Mouse (Mus musculus) common myeloid progenitor, adult 5-6 weeks (primary cell): Measurements from ENCODE around the gene Cacng8. TPM values are rescaled to one million over a fixed set of nuclear protein-coding genes. Genes with fewer than 3 reads are reported as not detected.

ENCODE experiments used
- ATAC-seq: replicated peaks from 2 replicates; pipeline ENCODE4 v1.8.0; 2016; ENCODE audit warnings: low read depth, mild to moderate bottlenecking, moderate TSS enrichment, inconsistent platforms; ENCODE audit not compliant: poor library complexity, severe bottlenecking
- total RNA-seq: library from RNA; stranded (forward); fragments of 200-1000, 187-1606 nt; gene quantifications from 2 replicates; pipeline ENCODE4 v1.2.3, GENCODE M21; 2017

Cacng8 gene
- not detected in 2 replicates for total RNA-seq

DNA sequence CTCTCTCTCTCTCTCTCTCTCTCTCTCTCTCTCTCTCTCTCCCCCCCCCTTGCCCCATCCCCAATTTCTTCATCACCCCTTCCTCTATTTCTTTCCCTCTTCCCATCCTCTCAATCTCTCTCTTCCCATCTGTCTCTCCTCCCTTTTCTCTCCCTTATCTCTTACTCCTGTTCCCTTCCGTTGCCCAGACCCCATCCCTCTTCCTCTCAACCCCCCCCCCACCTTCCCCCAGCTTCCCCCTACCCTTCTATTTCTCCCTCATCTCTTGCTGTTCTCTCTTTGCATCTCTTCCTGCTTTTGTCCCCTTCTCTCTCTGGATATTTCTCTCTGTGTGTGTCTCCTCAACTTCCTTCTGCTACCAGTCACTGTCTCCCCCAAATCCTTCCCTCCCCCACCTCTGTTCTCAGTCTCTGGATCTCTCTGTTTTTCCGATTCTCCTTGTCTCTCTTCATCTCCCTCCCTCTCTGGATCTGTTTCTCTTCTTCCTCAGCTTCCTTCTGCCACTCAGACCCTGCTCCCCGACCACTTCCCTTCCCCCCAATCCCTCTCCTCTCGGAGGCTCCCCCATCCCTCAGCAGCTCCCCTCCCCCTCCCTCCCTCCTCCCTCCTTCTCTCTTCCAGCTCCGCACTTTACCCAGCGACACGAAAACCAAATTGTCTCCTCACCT, at the start of gene Cacng8:
TSS of gene Cacng8 (plus strand) at position 271 of the 668 bp plus-strand sequence.
- ATAC-seq, result no peak

DNA sequence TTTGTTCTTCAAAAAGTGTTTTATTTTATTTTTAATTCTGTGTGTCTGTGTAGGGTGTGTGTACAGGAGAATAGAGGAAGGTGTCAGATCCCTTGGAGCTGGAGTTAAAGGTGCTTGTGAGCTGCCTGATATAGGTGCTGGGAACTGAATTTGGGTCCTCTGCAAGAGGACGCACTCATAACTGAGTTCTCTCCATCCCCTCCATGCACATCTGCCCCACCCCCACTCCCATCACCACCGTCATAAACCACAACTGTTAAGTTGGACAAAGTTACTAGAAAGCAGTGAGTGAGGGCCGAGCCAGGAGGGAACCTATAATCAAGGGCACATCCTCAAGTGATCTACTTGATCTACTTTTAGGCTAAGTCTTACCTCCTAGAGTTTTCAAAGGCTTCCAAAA, 46.6 kb upstream of the Cacng8 start:
- no peak for ATAC-seq

DNA sequence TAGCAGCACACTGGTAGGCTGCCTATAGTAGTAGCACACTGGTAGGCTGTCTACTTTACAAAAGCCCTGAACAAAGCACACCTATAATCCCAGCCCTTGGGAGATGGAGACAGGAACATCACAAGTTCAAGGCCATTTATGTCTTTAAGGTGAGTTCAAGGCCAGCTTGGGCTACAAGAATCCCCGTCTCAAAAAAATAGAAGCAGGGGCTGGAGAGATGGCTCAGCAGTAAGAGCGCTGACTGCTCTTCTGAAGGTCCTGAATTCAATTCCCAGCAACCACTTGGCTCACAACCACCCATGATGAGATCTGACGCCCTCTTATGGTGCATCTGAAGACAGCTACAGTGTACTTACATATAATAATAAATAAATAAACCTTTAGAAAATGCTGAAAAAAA, 45.2 kb upstream of the Cacng8 start:
- no peak for ATAC-seq

- no peak for ATAC-seq
Measured at GRCm38 (mm10) chr7:3347366-3348287, 42.9 kb upstream of the Cacng8 start.

- ATAC-seq, result no peak
Measured at GRCm38 (mm10) chr7:3348326-3348725, 42.2 kb upstream of the Cacng8 start.

DNA sequence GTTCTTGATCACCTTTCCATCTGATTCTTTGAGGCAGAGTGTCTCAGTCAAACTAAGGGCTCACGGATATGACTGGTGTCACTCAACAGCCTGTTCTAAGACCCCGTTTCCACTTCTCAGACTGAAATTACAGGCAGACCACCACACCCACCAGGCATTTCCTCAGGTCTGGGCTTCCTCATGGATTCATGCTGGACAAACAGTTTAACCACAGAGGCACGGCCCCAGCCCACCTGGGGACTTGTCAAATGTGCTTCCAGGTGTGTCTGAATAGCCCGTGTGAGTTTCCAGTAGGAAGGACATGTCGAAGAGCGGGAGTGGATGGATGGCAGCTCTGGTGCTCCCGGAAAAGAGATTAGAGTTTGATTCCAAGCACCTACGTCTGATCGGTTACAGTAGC, 40.7 kb upstream of the Cacng8 start:
- no peak for ATAC-seq

DNA sequence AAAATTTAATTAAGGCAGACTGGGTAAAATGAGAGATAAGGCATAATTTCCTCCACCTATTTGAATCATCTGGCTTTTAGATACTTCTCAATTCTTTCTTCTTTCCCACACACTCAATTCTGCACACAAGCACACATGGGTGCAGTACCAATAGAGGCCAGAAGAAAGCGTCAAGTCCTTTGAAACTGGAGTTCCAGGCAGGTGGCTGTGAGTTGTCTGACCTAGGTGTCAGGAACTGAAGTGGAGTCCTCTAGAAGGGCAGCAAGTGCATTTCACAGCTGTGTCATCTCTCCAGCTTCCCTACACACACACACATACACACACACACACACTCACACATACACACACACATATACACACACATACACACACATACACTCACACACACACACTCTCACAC, 38.9 kb upstream of the Cacng8 start:
- ATAC-seq, result no peak

- no peak for ATAC-seq
Measured at GRCm38 (mm10) chr7:3354850-3355249, 35.6 kb upstream of the Cacng8 start.

DNA sequence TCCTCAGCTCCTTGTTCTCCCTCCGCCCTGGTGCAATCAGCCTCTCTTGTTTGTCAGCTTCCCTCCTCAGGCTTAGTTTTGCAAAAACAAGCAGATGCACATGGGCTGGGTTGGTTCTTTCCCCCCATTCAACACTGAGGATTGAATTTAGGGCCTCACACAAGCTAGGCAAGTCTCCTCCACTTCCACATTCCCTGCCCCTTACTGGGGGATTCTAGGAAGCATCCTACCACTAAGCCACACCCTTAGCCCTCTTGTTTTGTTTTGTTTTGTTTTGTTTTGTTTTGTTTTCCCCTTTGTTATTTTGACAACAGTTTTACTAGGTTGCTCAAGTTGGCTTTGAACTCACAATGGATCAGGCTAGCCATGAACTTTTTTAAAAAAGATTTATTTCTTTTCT, 29.8 kb upstream of the Cacng8 start:
- no peak for ATAC-seq

GRCm38 (mm10) chr7:3365547-3366279, 24.8 kb upstream of the Cacng8 start:
- peak; percentile 84 for ATAC-seq

GRCm38 (mm10) chr7:3366705-3367516, 23.6 kb upstream of the Cacng8 start:
- ATAC-seq, result peak; percentile 37

DNA sequence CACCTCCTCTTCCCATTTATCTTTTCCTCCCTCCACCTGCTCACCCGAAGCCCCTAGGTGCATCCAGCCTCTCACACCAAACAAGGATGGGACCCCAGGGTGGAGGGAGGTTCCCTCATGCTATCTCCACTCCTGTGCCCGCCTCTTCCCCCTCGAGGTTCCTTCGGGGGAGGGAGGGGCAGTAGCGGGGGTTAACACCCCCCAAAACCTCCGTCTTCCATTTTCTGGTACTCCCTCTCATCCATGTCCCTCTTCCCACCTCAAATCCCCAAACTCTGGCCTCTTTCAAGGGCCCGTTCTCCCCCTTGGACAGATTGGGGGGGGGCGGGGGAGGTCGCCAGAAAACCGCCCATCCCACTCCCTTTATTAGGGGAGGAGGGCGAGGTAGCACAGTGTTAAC, 22.9 kb upstream of the Cacng8 start:
- ATAC-seq, result no peak

DNA sequence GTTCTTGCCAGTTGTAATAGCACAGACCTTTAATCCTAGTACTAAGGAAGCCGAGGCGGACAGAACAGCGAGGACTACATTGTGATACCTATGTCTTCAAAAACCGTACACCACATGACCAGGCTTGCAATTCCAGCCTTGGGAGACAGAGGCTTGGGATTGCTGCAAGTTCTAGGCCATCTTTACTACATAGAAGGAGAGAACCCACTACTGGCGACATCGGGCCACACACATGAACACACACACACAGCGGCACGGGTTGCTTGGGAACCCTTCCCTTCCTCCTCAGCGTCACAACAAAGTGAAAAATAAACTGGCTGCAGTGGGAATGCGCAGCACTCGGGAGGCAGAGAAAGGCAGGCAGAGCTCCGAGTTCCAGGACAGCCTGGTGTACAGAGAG, 22.2 kb upstream of the Cacng8 start:
- ATAC-seq, result no peak

- ATAC-seq, result 0 out of 2 replicates have a peak, but pooled peaks have one; percentile 21
Measured at GRCm38 (mm10) chr7:3369189-3369588, 21.3 kb upstream of the Cacng8 start.

- no peak for ATAC-seq
Measured at GRCm38 (mm10) chr7:3370407-3370806, 20.1 kb upstream of the Cacng8 start.

DNA sequence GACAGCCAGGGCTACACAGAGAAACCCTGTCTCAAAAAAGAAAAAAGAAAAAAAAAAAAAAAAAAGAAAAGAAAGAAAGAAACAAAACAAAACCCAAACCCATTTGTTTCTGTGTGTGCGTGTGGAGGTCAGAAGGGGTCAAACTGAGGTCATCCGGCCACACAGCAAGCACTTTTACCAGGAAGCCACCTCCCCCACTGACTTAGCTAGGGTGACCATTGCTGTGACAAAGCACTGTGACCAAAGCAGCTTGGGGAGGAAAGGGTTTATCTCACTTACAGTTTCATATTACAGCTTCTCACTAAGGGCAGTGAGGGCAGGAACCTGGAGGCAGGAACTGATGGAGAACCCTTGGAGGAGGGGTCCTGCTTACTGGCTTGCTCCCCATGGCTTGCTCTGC, 18.1 kb upstream of the Cacng8 start:
- ATAC-seq, result no peak

DNA sequence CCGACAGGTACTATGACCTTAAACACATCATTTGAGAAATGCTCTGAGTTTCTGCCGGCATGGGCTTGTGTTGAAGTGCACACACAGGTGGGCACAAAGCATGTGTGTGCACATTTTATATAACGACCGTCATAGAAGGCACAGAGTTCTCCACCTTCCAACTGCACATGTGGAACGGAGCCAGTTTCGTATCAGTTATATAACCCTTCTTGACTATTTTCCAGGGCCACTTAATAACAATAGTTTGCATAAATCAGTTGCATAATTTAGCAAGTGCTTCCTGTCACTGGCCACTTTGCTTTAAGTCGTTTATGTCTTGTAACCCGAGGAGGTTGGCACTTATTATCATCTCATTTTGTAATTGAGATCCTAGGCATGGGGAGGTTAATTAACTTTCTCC, 16.7 kb upstream of the Cacng8 start:
- no peak for ATAC-seq

DNA sequence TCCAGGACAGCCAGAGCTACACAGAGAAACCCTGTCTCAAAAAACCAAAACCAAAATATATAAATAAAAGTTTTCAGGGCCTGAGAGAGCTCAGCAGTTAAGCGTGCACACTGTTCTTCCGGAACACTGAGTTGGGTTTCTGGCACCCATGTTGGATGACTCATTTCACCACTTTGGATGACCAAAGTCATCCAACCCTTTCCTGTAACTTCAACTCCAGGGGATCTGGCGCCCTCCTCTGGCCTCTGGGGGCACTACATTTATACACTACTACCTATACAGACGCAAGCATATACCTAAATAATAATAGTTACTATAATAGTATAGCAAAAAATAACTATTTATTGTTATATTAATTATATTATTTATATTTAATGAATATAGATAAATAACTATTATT, 13.7 kb upstream of the Cacng8 start:
- ATAC-seq, result peak; percentile 68

DNA sequence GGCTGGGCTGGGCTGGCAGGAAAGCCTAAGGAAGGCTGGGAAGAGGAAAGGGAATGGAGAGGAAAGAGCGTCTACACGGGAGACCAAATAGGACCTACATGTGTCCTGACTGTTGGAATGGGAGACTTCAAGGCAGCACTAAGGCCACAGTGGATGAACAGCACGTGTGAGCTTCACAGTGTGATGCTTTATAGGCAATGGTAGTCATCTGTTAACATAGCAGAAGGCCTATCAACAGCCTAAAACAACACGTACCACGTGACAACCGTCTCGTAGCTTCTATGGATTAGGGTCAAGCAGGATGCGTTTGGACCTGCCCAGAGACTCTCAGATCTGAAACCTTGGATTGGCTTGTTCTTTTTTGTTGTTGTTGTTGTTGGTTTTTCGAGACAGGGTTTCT, 8.4 kb upstream of the Cacng8 start:
- ATAC-seq, result no peak

- ATAC-seq, result no peak
Measured at GRCm38 (mm10) chr7:3384807-3385319, 5.6 kb upstream of the Cacng8 start.
